Mouse (Mus musculus): ENCODE measurements around the gene Cmss1. TPM values are rescaled to one million over a fixed set of nuclear protein-coding genes. Genes with fewer than 3 reads are reported as not detected.

The Cmss1 gene
- 5.1 TPM for polyA plus RNA-seq (2014; fragmentation: Illumina TruSeq; extraction: RNeasy Lipid Tissue Mini Kit (QIAGEN cat#74804); ENCODE audit: low read depth, low replicate concordance)

DNA sequence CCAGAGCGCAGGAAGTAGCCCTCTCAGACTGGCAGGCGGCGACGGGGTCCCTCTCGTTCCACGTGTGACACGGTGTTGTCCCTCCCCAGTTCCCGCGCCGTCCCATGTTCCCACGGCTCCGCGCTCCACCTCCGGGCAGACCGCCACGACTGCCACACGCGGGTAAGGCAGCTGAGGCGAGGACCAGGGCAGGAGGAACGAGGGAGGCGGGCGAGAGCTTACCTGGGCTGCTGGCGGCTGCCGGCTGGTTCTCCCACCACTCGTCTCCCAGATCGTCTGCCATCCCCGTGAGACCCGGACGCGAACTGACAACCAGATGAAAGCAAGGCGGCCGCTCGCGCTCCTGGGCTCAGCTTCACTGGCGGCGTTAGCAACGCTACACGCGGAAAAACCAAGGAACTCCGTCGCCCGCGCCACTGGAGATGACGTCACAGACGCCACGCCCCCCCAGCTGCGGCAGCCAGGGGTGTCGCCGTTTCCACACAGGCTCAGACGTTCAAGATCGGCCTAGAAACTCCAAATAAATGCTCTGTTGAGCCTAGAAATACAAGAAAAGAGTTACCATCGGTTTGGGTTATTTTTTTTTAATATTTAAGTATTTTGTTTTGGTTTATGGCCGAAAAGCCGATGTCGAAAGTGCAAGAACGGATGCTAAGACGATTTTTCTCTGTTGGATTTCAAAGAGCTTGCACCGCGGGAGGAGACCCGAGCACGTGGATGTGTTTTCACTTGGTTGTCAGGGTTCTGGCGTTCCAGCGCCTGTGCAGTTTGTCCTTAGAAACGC, at the start of gene Cmss1:
Gene Cmss1, minus strand, starts transcription at position 421 of the 784 bp plus-strand sequence.

DNA sequence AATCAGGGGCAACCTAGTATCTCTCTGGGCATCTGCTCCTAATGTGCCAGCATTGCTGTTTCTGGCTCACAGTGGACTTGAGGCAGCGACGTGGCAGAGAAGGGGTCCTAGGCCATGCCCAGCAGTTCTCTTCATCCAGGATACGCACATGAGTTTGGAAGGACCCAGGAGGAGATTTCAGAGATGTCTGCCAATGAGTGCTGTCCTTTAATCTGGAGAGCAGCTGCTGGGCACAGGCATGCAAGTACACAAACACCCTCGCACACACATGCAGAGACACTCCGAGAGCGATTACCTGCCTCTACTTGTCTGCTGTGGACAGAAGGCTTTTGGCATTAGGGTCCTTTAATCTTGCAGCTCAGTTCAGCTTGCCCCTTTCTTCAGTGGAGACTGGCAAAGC, 253.9 kb downstream of the Cmss1 start, which contains the start of gene Filip1l:
Gene Filip1l, plus strand, starts transcription at position 343 of the 400 bp plus-strand sequence.

DNA sequence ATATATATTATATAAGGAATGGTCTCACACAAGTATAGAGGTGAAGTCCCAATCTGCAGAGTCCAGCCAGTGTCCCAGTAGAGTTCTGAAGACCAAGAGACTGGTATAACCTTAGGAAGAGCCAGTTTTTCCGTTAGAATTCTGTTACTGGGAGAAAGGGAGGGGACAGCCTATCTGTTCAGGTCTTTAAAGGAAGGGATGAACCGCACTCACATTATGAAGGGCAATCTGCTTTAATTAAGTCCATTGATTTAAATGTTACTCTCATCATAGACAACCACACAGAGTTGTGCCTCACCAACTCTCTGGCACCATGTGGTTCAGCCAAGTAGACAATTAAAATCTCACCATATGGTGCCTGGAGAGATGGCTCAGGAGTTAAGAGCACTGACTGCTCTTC, 313.9 kb downstream of the Cmss1 start, which contains the start of gene Tmem30c:
Gene Tmem30c, minus strand, starts transcription at position 101 of the 400 bp plus-strand sequence.

Other genes with a start within 250 kb of the Cmss1 start
- gene Col8a1, start 147.9 kb upstream of the Cmss1 start, polyA plus RNA-seq (2014; fragmentation: Illumina TruSeq; extraction: RNeasy Lipid Tissue Mini Kit (QIAGEN cat#74804); ENCODE audit: low read depth, low replicate concordance): 52.1 TPM